Mouse (Mus musculus): ENCODE measurements around the gene Zfp36l2. TPM values are rescaled to one million over a fixed set of nuclear protein-coding genes. Genes with fewer than 3 reads are reported as not detected.

Zfp36l2 gene
- polyA plus RNA-seq, 1 experiment, result 318 TPM

DNA sequence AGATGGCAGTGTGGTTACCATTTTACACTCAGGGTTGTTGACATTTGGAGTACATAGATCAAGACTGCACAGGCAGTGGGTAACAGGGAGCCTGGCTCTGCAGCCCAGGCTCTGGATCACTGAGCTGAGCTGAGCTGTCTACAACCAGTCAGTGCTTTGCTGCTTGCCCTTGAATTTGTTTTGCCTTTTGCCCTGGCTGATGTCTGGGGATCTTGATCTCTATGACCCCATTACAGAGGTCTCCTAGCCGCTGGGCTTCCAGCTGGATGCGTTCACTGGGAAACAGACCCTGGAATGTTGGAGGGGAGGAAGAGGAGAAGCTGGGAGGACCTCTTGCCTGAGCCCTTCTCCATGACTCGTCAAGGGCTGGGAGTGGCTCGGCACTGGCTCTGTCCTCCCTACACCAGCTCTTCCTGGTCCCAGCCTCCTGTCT, 10.2 kb upstream of the Zfp36l2 start:
- Histone ChIP-seq H3K4me3 (ENCODE audit: insufficient read depth, low read length) (no peak overlapping the region), H3K27ac (ENCODE audit: insufficient read depth, low read depth, low read length) (no peak overlapping the region)

DNA sequence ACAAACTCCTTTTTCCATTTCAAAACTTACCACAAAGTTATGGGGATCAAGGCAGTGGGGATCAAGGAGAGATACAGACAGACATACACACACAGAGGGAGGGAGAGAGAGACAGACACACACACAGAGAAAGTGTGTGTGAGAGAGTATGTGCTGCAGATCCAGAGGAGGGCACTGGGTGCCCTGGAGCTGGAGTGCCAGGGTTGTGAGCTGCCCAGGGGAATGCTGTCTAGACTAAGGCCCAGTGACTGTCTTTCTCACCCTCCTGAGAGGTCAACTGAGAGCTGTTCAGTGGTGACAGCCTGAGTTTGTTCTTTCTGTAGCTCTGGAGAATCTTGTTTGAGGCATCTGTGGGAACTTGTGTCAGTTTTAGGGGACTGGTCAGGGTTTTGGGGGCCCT, 8.6 kb upstream of the Zfp36l2 start:
- Histone ChIP-seq H3K4me1 (ENCODE audit: control insufficient read depth, insufficient read depth, low read length) (peaks cover 16% of the 10 kb centered on the region), H3K27ac (ENCODE audit: insufficient read depth, low read depth, low read length) (no peak overlapping the region), H3K4me3 (ENCODE audit: insufficient read depth, low read length) (no peak overlapping the region)
- TF ChIP-seq CTCF (IDR thresholded peaks at IDR 0.05; ENCODE audit: low read depth, low read length) (no peak), POLR2A (IDR thresholded peaks at IDR 0.05; ENCODE audit: borderline replicate concordance, low read depth, low read length) (no peak)

More for the DNA sequence above, 10.2 kb upstream of the Zfp36l2 start:
- peaks cover 17% of the 10 kb centered on the region for H3K4me1 ChIP-seq (ENCODE audit: control insufficient read depth, insufficient read depth, low read length)
- TF ChIP-seq CTCF (IDR thresholded peaks at IDR 0.05; ENCODE audit: low read depth, low read length) (no peak), POLR2A (IDR thresholded peaks at IDR 0.05; ENCODE audit: borderline replicate concordance, low read depth, low read length) (no peak)

DNA sequence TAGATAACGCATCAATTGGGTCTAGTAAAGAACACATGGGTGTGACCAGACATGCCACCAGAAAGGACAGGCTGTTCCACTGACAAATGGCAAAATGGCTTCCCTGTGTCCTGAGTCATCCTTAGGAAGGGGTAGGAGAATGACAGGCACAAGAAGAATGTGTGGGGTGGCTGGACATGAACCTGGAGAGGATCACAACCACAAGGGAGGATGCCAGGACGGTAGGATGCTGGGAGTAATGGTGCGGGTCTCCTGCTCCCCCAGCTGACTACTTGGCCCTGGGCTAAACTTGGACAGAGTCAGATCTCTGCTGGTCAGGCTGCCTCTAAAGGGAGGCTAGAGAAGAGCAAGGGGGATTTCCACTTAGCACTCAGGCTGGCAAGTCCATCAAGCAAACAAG, 8.1 kb upstream of the Zfp36l2 start:
- Histone ChIP-seq H3K27ac (ENCODE audit: insufficient read depth, low read depth, low read length) (no peak overlapping the region), H3K4me1 (ENCODE audit: control insufficient read depth, insufficient read depth, low read length) (peaks cover 13% of the 10 kb centered on the region), H3K4me3 (ENCODE audit: insufficient read depth, low read length) (no peak overlapping the region)
- TF ChIP-seq CTCF (IDR thresholded peaks at IDR 0.05; ENCODE audit: low read depth, low read length), result no peak
- TF ChIP-seq POLR2A (IDR thresholded peaks at IDR 0.05; ENCODE audit: borderline replicate concordance, low read depth, low read length), result no peak

DNA sequence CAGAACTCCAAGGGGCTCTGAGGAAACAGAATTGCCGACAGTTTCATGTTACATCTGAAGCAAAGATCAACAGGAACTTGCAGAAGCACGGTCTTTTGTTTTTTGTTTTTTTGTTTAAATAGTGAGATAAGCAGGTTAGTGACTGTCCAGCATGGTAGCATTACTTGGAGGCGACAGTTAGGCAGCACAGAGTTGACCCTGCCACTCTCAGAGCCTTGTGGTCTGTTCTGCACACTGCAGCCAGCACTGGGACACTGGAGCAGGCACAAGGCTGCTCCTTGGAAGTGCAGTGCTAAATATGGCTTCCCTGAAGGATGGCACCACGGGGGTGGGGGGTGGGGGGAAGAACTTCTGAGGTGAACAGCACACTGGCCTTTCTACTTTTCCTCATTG, 7.3 kb upstream of the Zfp36l2 start:
- H3K4me3 ChIP-seq (ENCODE audit: insufficient read depth, low read length), result no peak overlapping the region
- no peak overlapping the region for H3K27ac ChIP-seq (ENCODE audit: insufficient read depth, low read depth, low read length)
- peaks cover 17% of the 10 kb centered on the region for H3K4me1 ChIP-seq (ENCODE audit: control insufficient read depth, insufficient read depth, low read length)
- no peak for TF ChIP-seq POLR2A (IDR thresholded peaks at IDR 0.05; ENCODE audit: borderline replicate concordance, low read depth, low read length)

DNA sequence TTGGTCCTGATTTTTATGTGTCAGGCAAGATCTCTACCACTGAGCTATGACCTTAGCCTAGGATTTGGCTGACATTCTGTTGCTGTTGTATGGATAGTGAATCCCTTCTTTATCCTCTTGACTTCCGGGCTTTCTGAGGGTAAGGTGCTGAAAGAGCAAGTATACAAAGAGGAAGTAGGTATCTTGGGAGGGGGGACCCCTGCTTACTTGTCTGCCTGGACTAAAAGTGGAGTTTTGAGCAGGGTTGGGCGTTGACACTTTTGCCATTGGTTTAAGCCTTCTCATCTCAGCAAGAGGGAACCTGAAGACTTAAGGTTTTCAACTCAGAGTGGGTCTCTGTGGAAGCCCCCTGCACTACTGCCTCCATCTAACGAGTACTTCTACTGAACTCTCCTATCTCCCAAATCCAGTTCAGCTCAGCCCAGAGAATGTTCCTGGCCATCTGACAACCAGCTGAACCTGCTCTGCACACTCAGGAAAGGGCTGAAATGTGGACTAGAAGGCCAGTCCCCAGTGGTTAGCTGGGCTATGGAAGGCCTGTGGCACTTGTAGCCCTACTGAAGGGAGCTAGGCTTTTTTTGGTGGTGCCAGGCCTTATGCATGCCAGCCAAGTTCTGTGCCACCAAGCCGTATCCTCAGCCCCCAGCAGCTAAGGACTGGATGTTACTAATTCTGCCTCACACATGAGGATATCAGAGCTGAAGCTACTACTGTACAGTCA, 6.7 kb upstream of the Zfp36l2 start:
- Histone ChIP-seq H3K27ac (ENCODE audit: insufficient read depth, low read depth, low read length) (no peak overlapping the region), H3K4me1 (ENCODE audit: control insufficient read depth, insufficient read depth, low read length) (peaks cover 22% of the 10 kb centered on the region), H3K4me3 (ENCODE audit: insufficient read depth, low read length) (no peak overlapping the region)
- no peak for TF ChIP-seq POLR2A (IDR thresholded peaks at IDR 0.05; ENCODE audit: borderline replicate concordance, low read depth, low read length)
- no peak for TF ChIP-seq CTCF (IDR thresholded peaks at IDR 0.05; ENCODE audit: low read depth, low read length)

DNA sequence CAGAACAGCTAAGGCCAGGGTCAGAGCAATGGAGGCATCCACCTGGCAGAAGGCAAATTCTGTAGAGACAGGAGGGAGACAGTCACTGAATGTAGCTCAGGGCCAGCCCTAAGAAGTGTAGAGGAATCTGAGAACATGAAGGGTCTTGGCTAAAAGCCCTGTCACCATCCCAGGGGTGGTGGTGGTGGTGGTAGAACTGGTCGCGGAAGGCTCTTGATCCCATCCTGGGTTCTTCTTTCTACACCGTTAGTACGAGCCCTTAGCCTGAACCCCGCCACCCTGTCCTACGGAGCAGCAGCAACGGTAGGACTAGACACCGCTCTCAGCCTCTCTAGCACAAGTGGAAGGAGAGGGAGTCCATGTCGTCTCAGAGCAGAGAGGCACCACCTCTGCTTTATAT, 5.7 kb upstream of the Zfp36l2 start:
- Histone ChIP-seq H3K4me1 (ENCODE audit: control insufficient read depth, insufficient read depth, low read length) (peaks cover 29% of the 10 kb centered on the region), H3K4me3 (ENCODE audit: insufficient read depth, low read length) (no peak overlapping the region), H3K27ac (ENCODE audit: insufficient read depth, low read depth, low read length) (no peak overlapping the region)
- TF ChIP-seq POLR2A (IDR thresholded peaks at IDR 0.05; ENCODE audit: borderline replicate concordance, low read depth, low read length) (no peak), CTCF (IDR thresholded peaks at IDR 0.05; ENCODE audit: low read depth, low read length) (no peak)

DNA sequence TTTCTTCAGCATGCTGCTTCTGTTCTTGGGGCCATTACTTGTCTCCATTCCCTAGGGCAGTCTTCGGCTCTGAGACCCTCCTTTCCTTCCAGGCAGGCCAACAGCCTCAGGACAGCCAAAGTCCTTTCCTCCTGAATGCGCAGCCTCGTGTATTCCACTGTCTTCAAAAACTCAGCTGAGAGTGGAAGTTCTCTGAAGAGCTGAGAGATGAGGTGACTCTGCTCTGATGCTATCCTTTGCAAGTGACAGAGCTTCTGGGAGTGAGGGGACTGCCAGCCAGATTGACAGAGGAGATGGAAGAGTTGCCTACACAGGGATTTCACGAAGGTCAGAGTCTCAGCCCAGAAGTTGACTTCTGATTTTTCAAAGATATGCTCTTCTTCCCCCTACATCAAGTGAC, 4.2 kb upstream of the Zfp36l2 start:
- H3K27ac ChIP-seq (ENCODE audit: insufficient read depth, low read depth, low read length), result no peak overlapping the region
- no peak overlapping the region for H3K4me3 ChIP-seq (ENCODE audit: insufficient read depth, low read length)
- TF ChIP-seq CTCF (IDR thresholded peaks at IDR 0.05; ENCODE audit: low read depth, low read length) (no peak), POLR2A (IDR thresholded peaks at IDR 0.05; ENCODE audit: borderline replicate concordance, low read depth, low read length) (no peak)
- peaks cover 28% of the 10 kb centered on the region for H3K4me1 ChIP-seq (ENCODE audit: control insufficient read depth, insufficient read depth, low read length)

DNA sequence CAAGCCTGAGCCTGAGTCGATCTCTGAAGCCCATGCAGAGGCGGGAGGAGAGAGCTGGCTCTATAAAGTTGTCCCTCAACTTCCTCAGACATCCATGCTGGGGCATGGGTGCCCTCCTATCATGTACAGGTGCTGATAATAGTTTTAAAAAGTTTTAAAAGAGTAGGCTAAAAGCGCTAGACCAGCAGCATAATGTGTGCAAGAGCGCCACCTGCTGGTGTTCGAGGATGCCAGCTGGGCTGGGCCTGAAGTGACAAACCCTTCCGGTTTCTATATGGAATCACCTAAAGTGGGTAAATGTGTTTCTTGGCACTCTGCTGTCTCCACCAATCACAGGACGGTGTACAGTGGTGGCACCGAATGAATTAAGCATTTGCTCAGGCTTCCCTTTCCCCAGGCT, 3.1 kb upstream of the Zfp36l2 start:
- TF ChIP-seq CTCF (IDR thresholded peaks at IDR 0.05; ENCODE audit: low read depth, low read length) (peak; percentile 99), POLR2A (IDR thresholded peaks at IDR 0.05; ENCODE audit: borderline replicate concordance, low read depth, low read length) (no peak)
- no peak overlapping the region for H3K27ac ChIP-seq (ENCODE audit: insufficient read depth, low read depth, low read length)
- no peak overlapping the region for H3K4me3 ChIP-seq (ENCODE audit: insufficient read depth, low read length)
- peaks cover 25% of the 10 kb centered on the region for H3K4me1 ChIP-seq (ENCODE audit: control insufficient read depth, insufficient read depth, low read length)

DNA sequence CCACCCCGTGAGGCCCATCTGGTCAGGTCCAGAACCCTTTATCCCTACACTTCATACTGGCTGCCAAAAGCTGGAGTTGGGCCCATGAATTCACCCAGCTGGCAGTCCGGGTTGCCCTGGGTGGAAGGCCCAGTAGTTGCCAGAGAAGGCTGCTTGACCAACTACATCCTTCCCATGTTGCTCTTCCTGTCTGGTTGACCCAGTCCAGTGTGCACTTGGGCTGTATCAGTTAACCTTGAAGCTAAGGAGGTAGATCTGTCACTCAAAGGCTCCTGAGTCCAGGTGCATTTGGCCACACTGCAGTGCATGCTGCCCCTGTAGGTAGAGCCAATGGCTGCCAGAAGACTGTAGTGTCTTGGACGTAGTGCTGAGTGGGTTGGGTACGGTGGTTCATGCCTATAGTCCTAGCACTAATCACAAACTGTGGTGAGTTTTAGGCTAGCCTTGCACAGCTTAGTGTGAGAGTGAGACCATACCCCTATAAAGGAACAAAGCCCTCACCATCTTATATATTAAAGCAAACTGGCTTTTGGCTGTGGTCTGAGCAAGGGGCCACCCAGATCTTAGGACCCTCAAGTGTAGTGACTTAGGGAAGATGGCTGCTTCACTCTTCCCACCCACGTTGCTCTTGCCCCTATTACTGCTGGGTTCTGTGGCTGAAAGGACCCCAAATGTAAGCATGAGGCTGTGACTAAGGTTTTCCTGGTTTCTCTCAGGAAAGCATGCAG, 1.5 kb upstream of the Zfp36l2 start:
- Histone ChIP-seq H3K27ac (ENCODE audit: insufficient read depth, low read depth, low read length) (peak overlapping the region; percentile 96), H3K4me3 (ENCODE audit: insufficient read depth, low read length) (peak overlapping the region; percentile 49), H3K4me1 (ENCODE audit: control insufficient read depth, insufficient read depth, low read length) (peaks cover 18% of the 10 kb centered on the region)
- TF ChIP-seq POLR2A (IDR thresholded peaks at IDR 0.05; ENCODE audit: borderline replicate concordance, low read depth, low read length), result no peak
- TF ChIP-seq CTCF (IDR thresholded peaks at IDR 0.05; ENCODE audit: low read depth, low read length), result no peak

DNA sequence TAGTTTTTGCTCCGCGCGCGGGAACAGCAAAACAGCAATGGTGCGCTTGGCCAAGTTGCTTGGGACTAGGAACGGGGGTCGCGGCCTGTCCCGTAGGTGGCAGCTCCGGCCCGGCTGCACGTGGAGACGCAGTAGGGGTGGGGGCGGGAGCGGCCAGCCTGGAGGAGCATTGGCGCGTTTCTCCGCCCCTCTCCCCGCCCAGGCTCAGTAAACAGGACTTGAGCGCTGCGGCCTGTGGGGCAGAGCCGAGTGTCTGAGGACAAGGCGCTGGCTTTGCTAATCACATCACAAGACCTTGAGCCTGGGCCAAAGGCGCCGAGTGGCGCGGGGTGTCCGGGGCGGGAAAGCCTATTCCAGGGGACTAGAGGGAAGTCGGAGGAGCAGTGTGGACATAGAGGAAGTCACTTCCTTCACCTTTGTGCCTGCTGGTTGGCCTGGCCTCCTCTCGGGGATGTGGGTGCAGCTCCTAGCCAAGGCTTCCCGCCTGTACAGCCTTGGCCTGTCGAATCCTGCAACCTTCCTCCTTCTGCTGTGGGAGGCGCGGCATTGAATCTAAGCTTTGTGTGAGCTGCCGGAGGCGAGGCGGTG, 721 bp upstream of the Zfp36l2 start:
- H3K4me1 ChIP-seq (ENCODE audit: control insufficient read depth, insufficient read depth, low read length), result peaks cover 16% of the 10 kb centered on the region
- peak; percentile 37; the same call in 1 of the 2 replicates for TF ChIP-seq POLR2A (IDR thresholded peaks at IDR 0.05; ENCODE audit: borderline replicate concordance, low read depth, low read length)
- TF ChIP-seq CTCF (IDR thresholded peaks at IDR 0.05; ENCODE audit: low read depth, low read length), result no peak
- H3K27ac ChIP-seq (ENCODE audit: insufficient read depth, low read depth, low read length), result peak overlapping the region; percentile 96
- H3K4me3 ChIP-seq (ENCODE audit: insufficient read depth, low read length), result peak overlapping the region; percentile 73

DNA sequence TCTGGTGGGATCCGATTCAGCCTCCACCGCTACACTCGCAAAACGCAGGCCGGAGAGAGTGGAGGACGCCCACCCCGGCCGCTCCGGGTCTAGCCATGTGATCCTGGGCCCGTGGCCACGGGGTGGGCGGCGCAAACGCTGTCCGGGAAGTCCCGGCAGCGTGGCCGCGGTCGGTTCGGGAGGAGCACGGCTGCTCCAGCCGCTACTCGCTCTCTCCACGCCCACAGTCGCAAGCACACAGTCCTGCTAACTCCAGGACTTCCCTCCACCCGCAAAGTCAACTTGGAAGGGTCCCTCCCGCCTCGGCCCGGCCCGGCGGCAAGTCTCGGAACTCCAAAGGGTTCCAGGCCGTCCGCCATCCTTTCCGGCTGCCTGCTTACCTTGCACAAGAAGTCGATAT, 483 bp downstream of the Zfp36l2 start:
- H3K4me3 ChIP-seq (ENCODE audit: insufficient read depth, low read length), result peak overlapping the region; percentile 84
- H3K27ac ChIP-seq (ENCODE audit: insufficient read depth, low read depth, low read length), result peak overlapping the region; percentile 94
- H3K4me1 ChIP-seq (ENCODE audit: control insufficient read depth, insufficient read depth, low read length), result peaks cover 16% of the 10 kb centered on the region
